Mouse (Mus musculus) lung, postnatal 14 days (tissue): ENCODE measurements around the gene Dusp6.

Source experiments
- DNase-seq: peaks from one replicate; pipeline ENCODE4 v3.0.0; 2021

Gene Dusp6

DNA sequence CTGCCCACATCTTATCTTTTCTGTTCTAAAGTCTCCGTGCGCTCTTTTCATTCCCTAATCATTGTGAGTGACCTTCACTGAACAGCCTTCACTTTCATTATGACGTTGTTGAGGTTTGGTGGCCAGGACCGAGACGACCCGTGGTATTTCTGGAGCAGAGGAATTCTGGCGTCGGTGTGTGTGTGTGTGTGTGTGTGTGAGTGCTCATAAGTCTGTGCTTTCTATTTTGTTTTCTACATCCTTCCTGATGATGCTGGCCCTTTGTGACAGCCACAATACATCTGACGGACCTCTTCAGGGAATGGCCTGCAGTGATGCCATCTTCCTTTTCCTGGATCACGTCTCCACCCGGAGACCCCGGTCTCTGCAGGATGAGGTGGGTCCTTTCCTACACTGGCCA is 11.6 kb downstream of the Dusp6 start:
- peak; percentile 41 for DNase-seq

DNA sequence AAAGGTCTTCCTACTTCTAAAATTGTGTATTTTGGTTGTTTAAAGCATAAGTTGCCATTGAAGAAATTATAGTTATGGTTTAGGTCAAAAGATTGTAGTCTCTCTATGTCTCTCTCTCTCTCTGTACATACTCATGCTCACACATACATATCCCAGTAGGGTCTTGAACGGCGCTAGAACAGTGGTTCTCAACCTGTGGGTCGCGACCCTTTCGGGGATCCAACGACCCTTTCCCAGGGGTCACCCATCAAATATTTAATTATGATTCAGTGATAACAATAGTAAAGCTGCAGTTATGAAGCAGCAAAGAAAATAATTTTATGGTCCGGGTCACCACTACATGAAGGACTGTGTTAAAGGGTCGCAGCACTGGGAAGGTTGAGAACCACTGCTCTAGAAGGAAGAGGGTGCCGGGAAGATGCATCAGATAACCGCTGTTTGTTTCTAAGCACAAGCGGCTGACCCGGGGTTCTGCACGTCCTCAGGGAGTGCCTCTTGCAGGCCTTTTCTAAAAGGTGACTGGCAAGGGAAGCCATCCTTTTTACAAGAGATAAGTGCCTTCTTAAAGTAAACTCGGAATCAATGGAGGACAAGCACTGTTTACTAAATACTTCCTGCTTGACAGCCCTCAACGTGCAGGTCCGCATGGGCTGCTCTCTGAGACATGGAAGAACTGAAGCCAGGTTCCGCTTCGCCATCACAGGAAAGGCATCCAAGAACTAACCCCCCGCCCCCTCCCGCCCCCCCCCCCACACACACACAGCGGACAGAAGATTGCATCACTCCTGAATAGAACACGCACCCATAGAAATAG is 16.2 kb downstream of the Dusp6 start:
- DNase-seq, result peak; percentile 61

DNA sequence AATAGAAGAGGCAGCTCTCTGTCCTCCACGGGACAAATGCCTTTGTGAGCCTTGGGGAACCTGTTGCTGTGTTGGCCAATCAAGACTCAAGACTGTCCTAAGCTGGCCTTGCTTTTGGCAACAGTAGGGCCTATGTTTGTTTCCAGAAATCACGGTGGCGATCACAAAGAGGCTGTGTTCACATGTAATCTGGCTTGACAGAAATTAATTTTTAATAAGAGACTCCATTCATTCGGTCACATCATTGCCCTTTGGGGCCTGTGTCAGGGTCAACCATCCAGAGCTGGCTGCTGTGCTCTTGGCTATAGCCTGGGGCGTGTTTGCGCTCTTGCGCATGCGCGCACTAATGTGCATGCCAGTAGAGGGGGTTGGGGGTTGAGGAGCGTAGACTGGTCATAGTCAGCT is 21.0 kb downstream of the Dusp6 start:
- no peak for DNase-seq

DNA sequence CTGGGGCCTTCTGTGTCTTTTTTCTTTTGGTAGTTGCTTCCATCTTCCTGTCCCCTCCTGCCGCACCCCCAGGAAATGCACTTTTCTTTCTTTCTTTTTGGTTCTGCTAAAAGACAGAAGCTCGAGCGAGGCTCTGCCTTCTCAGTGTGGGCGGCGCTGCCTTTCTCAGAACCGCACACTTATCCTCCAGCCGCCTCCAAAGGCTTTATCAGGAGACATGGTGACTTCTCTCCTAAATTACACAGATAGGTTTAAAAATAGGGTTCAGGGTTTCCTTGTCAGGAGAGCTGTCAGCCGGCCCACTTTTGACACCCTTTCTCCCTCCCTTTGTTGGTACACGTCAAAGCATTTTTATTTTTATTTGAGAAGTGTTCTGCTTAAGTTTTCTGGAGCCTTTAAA is 21.9 kb downstream of the Dusp6 start:
- no peak for DNase-seq

DNA sequence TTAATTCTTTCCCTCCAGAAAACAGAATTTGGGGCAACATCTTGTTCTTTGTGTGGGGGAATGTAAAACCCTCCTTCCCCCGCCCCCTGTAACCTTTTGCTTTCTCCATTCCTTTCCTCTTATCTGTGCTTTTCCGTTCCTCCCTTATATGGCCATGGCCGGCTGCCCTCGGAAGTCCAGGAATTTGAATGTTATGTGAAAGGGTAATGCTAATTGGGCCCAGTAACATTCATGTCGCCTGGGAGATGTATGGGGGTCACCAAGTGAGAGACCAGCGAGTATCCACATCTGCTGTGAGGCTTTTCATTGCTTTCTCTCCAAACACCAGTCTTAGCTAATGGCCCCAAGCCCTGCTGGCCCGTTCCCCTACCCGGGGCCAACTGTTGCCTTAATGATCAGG is 22.7 kb downstream of the Dusp6 start:
- no peak for DNase-seq

DNA sequence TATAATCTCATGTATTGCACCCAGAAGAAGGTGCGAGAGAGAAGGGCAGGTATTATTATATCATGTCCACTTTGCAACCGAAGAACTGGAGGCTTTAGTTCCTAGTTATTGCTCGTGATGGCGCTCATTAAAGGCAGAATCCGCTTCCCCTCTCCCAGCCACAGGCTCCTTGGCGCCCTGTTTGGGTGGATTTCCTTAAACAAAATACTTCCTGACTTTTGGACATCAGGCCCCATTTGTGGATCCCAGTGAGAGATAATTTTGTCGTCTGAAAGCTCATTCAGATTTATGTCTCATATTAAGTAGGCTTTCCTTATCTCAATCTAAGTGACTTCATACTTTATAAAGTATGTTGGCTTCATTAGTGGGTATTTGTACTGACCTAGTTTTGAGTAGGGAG is 23.2 kb downstream of the Dusp6 start:
- DNase-seq, result peak; percentile 54

DNA sequence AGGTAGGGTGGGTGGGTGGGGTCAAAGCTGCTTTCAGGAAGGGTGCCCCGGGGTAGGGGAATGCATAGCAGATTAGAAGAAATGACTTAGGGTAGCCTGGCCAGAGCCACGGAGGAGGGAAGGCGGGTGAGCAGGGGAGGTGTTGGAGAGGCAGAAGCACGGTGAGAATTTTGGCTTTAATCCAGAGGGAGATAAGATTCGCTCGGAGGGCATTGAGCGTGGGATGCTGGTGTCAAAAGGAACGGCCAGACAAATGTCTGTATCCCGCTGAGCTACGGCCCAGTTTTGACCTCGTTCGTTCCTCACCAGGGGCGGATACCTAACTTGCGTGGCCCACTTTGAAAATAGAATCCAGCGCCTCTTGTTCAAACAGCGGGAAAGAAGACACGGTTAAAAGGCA is 23.8 kb downstream of the Dusp6 start:
- DNase-seq, result no peak

DNA sequence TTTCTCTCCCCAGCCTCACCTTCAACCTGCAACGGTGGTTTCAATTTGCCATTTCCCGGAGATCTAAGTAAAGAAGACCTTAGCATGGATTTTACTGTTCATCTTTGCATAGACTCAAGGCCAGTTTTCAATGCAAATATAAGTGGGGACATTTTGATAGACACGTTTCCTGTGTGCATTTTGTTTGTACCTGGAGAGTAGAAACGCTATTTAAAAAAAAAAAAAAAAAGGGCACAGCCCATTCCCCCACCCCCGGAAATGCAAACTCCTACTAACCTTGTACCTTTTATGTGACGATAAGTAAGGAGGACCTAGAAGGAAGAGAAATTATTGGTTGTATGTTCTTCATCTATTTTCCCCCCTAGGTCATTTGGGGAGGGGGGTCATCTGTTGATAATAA is 24.2 kb downstream of the Dusp6 start:
- DNase-seq, result no peak

DNA sequence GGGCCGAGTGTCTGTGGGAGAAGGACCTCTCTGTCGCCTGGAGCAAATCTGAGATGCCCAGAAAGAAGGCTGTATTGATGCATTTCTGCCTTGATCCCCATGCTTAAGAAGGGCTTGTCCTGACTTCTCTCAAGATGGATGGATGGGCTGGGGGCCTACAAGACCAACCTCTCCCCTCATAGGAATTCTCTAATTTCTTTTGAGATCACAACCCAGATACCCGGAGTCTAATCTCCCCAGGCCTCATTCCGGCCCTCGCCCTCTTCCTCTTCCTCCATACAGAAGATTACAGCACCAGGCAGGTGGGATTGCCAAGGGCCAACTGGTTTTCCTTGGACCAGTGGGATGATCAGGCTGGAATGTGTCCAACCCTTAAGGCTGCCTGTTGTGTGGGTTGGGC is 26.1 kb downstream of the Dusp6 start:
- DNase-seq, result no peak

DNA sequence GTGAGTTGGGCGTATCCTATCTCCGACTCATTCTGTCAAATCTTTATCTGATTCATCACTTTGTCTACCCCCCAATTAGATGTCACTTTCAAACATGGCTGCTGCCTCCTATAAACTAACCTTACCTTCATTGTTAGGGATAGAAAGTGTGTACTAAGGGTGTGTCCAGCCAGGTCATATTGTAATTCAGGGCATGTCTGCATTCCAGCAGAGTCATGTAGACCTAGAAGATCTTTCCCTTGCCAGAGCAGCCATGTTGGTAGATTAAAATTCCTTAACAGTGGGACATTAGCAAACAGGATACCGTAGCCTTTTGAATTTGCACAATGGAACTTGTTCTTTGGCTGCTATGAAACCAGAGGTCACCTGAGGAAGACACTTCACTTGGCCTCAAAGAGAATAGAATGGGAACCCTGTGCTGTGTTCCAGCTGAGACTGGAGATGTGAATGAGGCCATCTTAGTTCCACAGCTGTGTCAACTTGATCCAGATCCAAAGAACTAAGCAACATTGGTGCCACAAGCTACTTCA is 30.1 kb downstream of the Dusp6 start:
- DNase-seq, result no peak

DNA sequence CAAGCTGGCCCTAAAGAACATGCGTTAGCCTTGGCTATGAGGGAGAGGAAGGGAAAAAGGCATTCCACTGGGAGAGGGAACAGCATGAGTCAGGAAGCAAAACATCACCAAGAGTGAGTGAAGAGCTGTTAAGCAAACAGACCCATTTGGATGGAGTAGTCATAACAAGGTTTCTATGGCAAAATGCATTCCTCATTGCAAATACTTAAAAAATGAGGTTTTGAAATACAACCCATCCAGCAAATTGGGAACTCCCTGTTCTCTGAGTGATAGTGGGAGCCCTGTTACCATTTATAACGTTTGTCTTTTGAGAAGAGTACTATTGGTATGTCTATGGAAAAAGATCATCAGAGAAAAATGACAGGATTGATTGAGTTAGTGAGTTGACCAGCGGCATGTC is 34.7 kb downstream of the Dusp6 start:
- DNase-seq, result no peak

DNA sequence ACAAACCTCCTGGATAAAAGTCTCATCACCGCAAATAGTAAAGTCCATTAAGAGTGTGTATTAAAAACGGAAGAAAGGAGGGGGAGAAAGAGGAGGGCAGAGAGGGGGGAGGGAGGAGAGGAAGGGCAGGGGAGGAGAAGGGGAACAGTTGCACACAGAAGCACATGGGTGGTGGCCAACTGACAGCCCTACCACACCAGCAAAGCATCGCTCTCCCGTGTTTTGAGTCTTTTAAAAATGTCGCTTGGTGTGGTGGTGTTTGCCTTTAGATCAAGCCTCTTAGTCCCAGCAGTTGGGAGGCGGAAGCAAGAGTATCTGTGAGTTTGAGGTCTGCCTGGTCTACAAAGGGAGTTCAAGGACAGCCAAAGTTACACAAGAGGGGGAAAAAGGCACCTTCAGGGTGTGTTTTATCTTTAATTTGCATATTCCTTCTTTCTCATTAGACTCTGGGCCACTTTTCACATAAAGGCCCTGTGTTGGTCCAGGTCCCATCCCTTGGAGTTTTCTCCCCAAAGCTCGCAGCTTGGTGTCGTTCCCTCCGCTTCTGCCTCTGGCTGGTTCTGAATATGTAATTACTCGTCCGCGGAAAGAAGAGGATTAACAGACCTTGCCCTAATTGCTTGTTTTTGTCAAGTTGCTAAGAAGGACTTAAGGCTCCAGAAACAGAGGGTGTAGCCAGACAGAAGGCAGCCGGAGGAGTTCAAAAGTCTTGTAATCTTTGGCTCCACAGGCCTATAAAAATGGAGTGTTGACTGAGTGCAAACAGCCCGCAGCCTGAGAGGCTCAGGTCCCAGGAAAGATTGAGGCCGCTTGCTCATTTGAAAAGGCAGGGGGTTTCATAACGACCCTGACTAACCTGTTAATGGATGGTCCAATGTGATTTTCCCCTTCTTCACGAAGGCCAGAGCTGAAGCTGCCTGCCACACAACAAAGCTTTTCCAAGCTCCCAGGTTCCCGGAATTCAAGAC is 35.6 kb downstream of the Dusp6 start:
- DNase-seq, result peak; percentile 80

DNA sequence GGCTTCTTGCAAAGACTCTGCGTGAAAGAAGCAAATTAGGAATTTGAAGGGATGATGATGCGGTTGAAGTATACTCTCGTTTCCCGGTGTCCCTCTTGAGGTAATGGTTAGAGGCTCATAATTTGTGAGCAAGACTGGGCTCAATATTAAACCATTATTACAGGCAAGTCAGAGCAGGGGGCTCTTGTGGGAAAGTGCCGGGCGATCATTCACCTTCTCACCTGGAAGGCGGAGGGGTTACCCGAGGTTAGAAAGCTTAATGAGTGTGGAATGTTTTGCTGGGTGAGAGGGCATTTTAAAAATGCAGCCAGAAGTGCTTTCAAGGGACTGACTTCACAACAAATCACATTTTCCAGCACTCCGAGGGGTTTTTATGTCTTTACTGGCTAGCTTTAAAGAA is 36.3 kb downstream of the Dusp6 start:
- no peak for DNase-seq

DNA sequence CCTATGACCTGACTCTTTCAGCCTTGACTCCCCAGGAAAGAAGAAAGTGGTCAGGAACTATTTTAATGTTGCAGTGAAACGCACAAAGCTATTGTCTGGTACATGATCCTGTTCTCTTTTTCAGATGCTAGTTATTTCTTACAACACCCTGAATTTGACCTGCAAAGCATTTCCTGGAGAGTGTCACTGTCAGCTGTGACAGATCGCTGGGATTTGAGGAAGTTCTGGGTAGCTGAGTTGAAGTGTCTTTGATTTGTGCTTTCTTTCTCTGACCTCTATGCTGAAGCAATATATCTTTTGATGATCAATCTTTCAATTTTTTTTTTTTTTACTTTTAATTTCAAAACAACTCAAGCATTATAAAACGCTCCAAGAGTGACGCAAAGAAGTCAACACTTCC is 39.0 kb downstream of the Dusp6 start:
- DNase-seq, result no peak

DNA sequence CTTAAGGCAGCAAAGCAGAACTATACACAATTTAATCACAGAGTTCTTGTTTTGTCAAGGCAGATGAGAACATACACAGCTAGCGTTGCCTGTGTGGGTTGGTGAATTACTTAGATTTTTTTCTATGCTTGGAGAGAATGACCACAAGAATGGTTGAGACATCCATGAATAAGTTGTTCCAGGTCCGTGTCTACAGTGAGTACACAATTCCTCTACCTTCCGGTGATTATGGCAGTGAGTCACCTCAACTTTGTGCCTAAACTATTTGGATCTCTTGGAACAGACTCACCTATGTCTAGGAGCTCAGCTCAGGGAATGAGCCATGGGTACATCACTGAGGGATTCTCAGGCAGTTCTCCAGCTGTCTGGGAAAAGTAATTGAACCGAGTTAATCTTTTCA is 45.8 kb downstream of the Dusp6 start:
- DNase-seq, result no peak

DNA sequence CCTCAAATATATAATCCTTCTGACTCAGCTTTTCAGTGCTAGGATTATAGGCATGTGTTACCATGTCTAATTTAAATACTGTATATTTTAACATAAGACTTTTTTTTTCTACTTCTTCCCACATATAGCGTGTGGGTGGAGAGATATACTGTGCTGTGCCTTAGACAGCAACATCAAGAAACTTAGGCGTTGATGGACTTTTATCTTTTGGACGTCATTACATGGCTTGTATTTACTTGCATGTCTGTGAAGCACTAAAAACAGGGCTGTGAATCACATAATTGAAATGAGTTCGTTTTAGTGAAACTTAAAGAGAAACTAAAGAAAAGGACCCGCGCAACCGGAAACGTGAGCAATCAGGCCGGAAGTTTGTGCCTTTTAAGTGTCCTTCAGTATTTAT is 46.6 kb downstream of the Dusp6 start:
- no peak for DNase-seq

DNA sequence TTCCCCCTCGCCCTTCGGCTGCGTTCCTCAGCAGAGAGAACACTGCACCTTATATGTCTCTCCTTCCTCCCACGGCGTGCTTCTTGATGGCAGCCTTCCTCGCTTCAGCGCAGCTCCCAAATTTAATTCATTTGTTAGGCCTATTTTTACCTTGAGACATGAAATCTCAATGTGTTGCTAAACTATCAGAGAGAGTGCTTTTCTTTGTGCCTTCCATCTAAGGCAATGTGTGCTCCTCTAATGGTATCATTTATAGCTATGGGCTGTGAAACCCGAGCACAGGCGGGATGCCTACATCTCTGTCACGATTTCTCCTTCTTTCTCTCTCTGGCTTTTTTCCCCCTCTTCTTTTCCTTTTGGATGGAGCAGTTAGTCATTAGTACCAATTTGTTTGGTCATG is 47.2 kb downstream of the Dusp6 start:
- no peak for DNase-seq

DNA sequence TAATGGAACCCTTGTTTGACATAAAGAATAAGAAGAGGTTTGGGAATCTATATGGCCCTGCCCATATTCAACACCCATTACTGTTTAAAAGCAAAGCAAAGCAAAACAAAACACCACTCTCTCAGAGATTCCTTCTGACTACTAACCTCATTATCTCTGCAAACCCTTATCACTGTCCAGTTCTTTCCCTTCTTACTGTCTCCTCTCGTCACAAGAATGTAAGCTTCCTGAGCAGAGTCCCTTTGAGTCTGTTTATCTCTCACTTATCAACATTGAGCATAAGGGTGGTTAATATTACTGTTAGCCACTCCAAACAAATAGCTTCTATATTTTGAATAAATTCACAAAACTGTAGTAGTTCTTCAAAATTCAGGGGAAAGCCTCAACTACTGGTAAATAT is 48.9 kb downstream of the Dusp6 start:
- no peak for DNase-seq

DNA sequence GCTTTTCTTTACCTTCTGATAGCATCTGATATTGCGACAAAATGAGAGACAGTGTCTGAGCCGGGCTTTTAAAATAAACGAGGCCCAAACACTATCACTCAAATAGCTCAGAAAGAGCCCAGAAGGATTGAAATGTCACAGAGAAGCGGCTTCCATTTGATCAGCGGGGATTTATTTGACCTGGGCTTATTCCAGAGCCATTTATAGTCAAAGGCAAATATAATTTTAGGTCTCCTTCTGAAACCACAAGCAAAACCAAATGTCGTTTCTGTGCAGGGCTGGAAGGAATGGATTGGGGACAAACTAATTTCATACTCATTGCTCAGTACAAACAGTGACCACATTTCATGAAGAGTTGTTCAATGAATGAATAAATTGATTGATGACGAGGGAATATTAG is 51.3 kb downstream of the Dusp6 start:
- DNase-seq, result no peak

DNA sequence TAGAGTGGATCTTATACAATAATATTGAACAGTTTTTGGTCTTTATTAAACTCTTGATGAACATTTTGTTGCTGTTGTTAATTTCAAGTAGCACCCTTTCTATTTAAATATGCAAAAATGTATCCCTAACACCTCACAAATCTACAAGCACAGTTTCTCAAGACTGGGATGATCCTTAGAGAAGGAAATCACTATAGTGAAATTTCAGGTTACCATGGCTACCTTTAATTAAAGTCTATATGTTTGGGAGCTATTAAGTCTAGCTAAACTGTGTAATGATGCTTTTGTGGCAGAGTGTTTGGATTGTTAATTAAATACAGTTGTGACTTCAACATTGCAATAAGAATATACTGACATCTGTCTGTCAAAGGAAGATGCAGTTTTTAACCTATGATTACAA is 54.0 kb downstream of the Dusp6 start:
- no peak for DNase-seq
